Mouse (Mus musculus): ENCODE results near the gene Phox2a.

DNA sequence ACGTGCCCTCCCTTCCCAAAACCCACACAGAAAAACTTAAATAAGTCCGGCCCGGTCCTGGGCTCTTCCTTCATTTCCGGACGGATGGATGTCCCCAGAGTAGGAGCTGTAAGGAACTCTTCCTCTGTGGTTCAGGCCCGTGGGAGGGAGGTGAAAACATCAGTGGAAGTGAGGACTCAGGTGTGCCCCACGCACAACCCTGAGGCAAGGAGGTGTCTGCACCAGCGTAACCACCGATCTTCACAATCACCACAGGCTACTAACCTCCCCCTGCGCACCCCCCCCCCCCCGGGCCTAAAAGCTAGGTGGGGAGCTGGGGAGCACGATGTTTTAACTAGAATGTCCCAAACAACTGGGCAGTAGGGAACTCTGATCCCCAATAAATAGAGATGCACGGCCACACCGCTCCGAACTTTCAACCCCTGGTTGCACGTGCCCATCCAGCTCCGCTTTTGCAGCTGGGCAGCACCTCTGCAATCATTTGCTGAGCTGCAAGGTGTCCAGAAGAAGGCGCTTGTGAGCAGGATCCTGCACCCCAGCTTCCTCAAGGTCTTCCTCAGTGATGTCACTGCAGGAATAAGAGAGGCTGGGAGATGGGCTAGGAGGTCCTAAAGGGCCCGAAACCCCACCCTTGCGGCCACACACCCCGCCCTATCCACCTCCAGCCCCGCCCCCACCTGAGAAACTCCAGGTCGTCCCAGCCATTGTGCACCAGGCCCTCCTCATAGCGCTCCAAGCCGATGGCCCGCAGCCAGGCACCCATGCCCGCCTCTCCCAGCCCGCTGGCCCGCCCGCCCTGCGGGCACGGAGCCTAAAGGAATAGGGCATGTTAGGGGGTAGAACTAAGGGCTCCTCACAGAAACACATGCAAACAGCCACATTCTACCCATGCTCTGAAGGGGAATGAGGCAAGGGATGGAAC is 5.0 kb downstream of the Phox2a start:
- TF ChIP-seq GATA1 (IDR thresholded peaks at IDR 0.05; ENCODE audit: borderline replicate concordance, low read length) (no peak), FLI1 (IDR thresholded peaks at IDR 0.05; ENCODE audit: low read length) (no peak)

Data from megakaryocyte, embryonic 14.5 days (primary cell).